Mouse (Mus musculus) CH12.LX (cell line): Measurements from ENCODE around the gene Gria3. TPM values are rescaled to one million over a fixed set of nuclear protein-coding genes. Genes with fewer than 3 reads are reported as not detected.

Experiments
- DNase-seq: peaks from one replicate; pipeline ENCODE4 v3.0.0-alpha.2; 2013; ENCODE audit errors: extremely low read depth
- H3K27ac ChIP-seq: 2 replicates; pipeline ENCODE4 v1.5.1; 2012; ENCODE audit warnings: low read depth, mild to moderate bottlenecking, control low read depth, moderate library complexity; ENCODE audit not compliant: insufficient read depth
- H3K27me3 ChIP-seq: replicated peaks from 2 replicates; pipeline ENCODE3; 2012; ENCODE audit warnings: inconsistent platforms
- H3K36me3 ChIP-seq, 2 experiments: replicated peaks in 1 of 2; 2 replicates each; pipeline versions ENCODE3 to v1.6.1; 2012; ENCODE audit warnings: inconsistent platforms in 1 of 2, low read length in 1 of 2, mild to moderate bottlenecking in 1 of 2, mixed read lengths in 1 of 2, moderate library complexity in 1 of 2; ENCODE audit not compliant: control insufficient read depth in 1 of 2, insufficient read depth in 1 of 2
- H3K4me1 ChIP-seq, 2 experiments: 2 replicates each; pipeline ENCODE4 v1.6.1; 2012; ENCODE audit warnings: inconsistent platforms in 1 of 2, moderate library complexity in 1 of 2; ENCODE audit not compliant: insufficient read depth in 2 of 2, control insufficient read depth in 1 of 2
- H3K4me2 ChIP-seq: 2 replicates; pipeline ENCODE4 v1.6.1; 2012; ENCODE audit warnings: low read depth, mild to moderate bottlenecking, control low read depth; ENCODE audit not compliant: poor library complexity, insufficient read depth, severe bottlenecking
- H3K4me3 ChIP-seq, 3 experiments: fragments of 150-350 bp in 1 of 3; sonication (generic) in 1 of 3; replicated peaks in 1 of 3; 2 replicates each; pipeline versions ENCODE3 to v1.5.1; 2011 to 2012; ENCODE audit warnings: low read depth in 2 of 3, low read length in 2 of 3, mild to moderate bottlenecking in 2 of 3, moderate library complexity in 2 of 3, control low read depth in 1 of 3, improper control_type of control experiment in 1 of 3, inconsistent platforms in 1 of 3, mixed read lengths in 1 of 3; ENCODE audit not compliant: poor library complexity in 1 of 3
- H3K79me2 ChIP-seq: replicated peaks from 2 replicates; pipeline ENCODE4 v1.6.1; 2012; ENCODE audit warnings: mild to moderate bottlenecking, moderate library complexity; ENCODE audit not compliant: control insufficient read depth, poor library complexity, insufficient read depth, severe bottlenecking; ENCODE audit errors: extremely low read depth
- H3K9ac ChIP-seq: 2 replicates; pipeline ENCODE4 v1.6.1; 2012; ENCODE audit warnings: low read depth, mild to moderate bottlenecking, control low read depth, moderate library complexity; ENCODE audit not compliant: insufficient read depth
- H3K9me3 ChIP-seq: replicated peaks from 2 replicates; pipeline ENCODE3; 2012; ENCODE audit warnings: low read length, inconsistent platforms, mixed read lengths
- CHD1 ChIP-seq: IDR thresholded peaks from 2 replicates; pipeline ENCODE4 v1.6.1; 2012; ENCODE audit warnings: low read depth, low read length, improper control_type of control experiment, inconsistent platforms
- CHD2 ChIP-seq: IDR thresholded peaks from 2 replicates; pipeline ENCODE4 v1.6.1; 2011; ENCODE audit warnings: low read length, improper control_type of control experiment
- E2F4 ChIP-seq: IDR thresholded peaks from 2 replicates; pipeline ENCODE4 v1.6.1; 2011; ENCODE audit warnings: low read depth, low read length, improper control_type of control experiment; ENCODE audit not compliant: insufficient replicate concordance
- ELF1 ChIP-seq: IDR thresholded peaks from 2 replicates; pipeline ENCODE4 v1.6.1; 2014; ENCODE audit warnings: low read depth, mild to moderate bottlenecking, inconsistent platforms, low read length, improper control_type of control experiment
- EP300 ChIP-seq: IDR thresholded peaks from 2 replicates; pipeline ENCODE4 v1.6.1; 2011; ENCODE audit warnings: low read length, improper control_type of control experiment
- ETS1 ChIP-seq: conservative IDR thresholded peaks from 2 replicates; pipeline ENCODE4 v1.6.1; 2012; ENCODE audit warnings: low read depth, mild to moderate bottlenecking, inconsistent platforms, low read length, improper control_type of control experiment, moderate library complexity
- MAZ ChIP-seq: IDR thresholded peaks from 2 replicates; pipeline ENCODE4 v1.6.1; 2012; ENCODE audit warnings: low read depth, mild to moderate bottlenecking, inconsistent platforms, low read length, improper control_type of control experiment, moderate library complexity
- MYC ChIP-seq: IDR thresholded peaks from 2 replicates; pipeline ENCODE4 v1.6.1; 2011; ENCODE audit warnings: low read depth, mild to moderate bottlenecking, improper control_type of control experiment, low read length
- NRF1 ChIP-seq: IDR thresholded peaks from 2 replicates; pipeline ENCODE4 v1.6.1; 2014; ENCODE audit warnings: low read depth, mild to moderate bottlenecking, inconsistent platforms, low read length, improper control_type of control experiment, moderate library complexity
- POLR2A ChIP-seq: IDR thresholded peaks from 2 replicates; pipeline ENCODE4 v1.6.1; 2011; ENCODE audit warnings: low read depth, mild to moderate bottlenecking, improper control_type of control experiment, low read length
- POLR2AphosphoS2 ChIP-seq: IDR thresholded peaks from 2 replicates; pipeline ENCODE4 v1.6.1; 2011; ENCODE audit warnings: low read depth, low read length, improper control_type of control experiment
- SIN3A ChIP-seq: IDR thresholded peaks from 2 replicates; pipeline ENCODE4 v1.6.1; 2012; ENCODE audit warnings: low read length, improper control_type of control experiment, inconsistent platforms
- TBP ChIP-seq: conservative IDR thresholded peaks from 2 replicates; pipeline ENCODE4 v1.6.1; 2011; ENCODE audit warnings: low read depth, low read length, improper control_type of control experiment
- TCF12 ChIP-seq: IDR thresholded peaks from 2 replicates; pipeline ENCODE4 v1.6.1; 2014; ENCODE audit warnings: low read depth, mild to moderate bottlenecking, inconsistent platforms, low read length, improper control_type of control experiment
- USF1 ChIP-seq: IDR thresholded peaks from 2 replicates; pipeline ENCODE4 v1.6.1; 2014; ENCODE audit warnings: low read depth, mild to moderate bottlenecking, inconsistent platforms, low read length, improper control_type of control experiment
- USF2 ChIP-seq: conservative IDR thresholded peaks from 2 replicates; pipeline ENCODE4 v1.6.1; 2011; ENCODE audit warnings: low read depth, low read length, improper control_type of control experiment
- ZC3H11A ChIP-seq: IDR thresholded peaks from 2 replicates; pipeline ENCODE4 v1.6.1; 2012; ENCODE audit warnings: low read depth, mild to moderate bottlenecking, inconsistent platforms, low read length, improper control_type of control experiment
- ZKSCAN1 ChIP-seq: IDR thresholded peaks from 2 replicates; pipeline ENCODE4 v1.6.1; 2012; ENCODE audit warnings: low read depth, inconsistent platforms, low read length, improper control_type of control experiment, borderline replicate concordance
- ZMIZ1 ChIP-seq: IDR thresholded peaks from 2 replicates; pipeline ENCODE4 v1.6.1; 2012; ENCODE audit warnings: low read depth, mild to moderate bottlenecking, inconsistent platforms, low read length, improper control_type of control experiment
- ZNF384 ChIP-seq: IDR thresholded peaks from 2 replicates; pipeline ENCODE4 v1.6.1; 2012; ENCODE audit warnings: low read depth, low read length, improper control_type of control experiment, inconsistent platforms
- dilution Hi-C: fragments of 300-500 bp; cut with MboI; formaldehyde crosslinking; loops from 2 replicates; pipeline ENCODE4 v1.14.3; 2020; ENCODE audit warnings: low sequenced_read_pairs; ENCODE audit not compliant: extremely low pct_unique_long_range_greater_than_20kb, extremely low pct_ligation_motif_present
- in situ Hi-C: fragments of 300-500 bp; cut with MboI; formaldehyde crosslinking; loops from 3 replicates; pipeline ENCODE4 v1.14.3; 2019; ENCODE audit warnings: low sequenced_read_pairs, low pct_ligation_motif_present, low pct_unique_long_range_greater_than_20kb, mixed read lengths
- polyA plus RNA-seq: library from polyadenylated mRNA; unstranded; fragments of >175 nt; gene quantifications from 2 replicates; pipeline ENCODE4 v1.2.1, GENCODE M21; 2012; ENCODE audit warnings: low read depth; ENCODE audit not compliant: insufficient read length
- total RNA-seq, 2 experiments: library from RNA; depleted of rRNA; stranded (reverse); fragments of 300-350 nt in 1 of 2; fragments of >200 nt in 1 of 2; gene quantifications; 2 replicates each; pipeline ENCODE4 v1.2.3; 2012 to 2014

Gria3 gene
- total and polyA plus RNA-seq, 3 experiments, result 0.05 to 0.07 TPM; not detected in 1

GRCm38 (mm10) chrX:41505371-41505770 is 104.7 kb downstream of the Gria3 start:
- Histone ChIP-seq H3K36me3 (no peaks in the 10 kb centered on the region), H3K79me2 (no peaks in the 10 kb centered on the region), H3K27ac (no peak overlapping the region), H3K27me3 (no peaks in the 10 kb centered on the region), H3K9me3 (no peaks in the 10 kb centered on the region), H3K4me1 (peaks cover 0 to 7% of the 10 kb centered on the region in 2 experiments; a peak in 1 of 4 replicates), H3K4me3 (no peak overlapping the region), H3K4me2 (no peak overlapping the region), H3K9ac (no peak overlapping the region)
- no peak for DNase-seq
- TF ChIP-seq EP300, result no peak
- TF ChIP-seq ETS1, result no peak
- TF ChIP-seq TBP, result no peak
- in situ Hi-C loops (no loop called here), dilution Hi-C loops (no loop called here)

DNA sequence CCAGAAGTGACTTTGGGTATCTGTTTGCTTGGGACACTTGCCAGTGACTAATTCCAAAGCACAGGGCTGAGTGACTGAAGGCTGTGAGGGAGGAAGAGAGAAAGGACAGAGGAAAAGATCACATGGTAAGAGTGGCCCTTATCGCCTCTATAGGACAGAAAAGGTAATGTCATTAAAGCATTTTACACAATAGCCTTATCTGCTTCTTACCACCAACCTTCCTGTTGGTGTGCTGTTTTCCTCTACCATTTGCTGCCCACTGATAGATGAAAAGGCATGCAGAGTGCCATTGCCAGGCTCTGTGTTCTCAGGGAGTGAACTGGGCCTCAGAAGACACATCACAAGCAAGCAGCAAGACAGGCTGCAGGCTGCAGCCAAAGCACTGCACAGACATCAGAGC is 107.3 kb downstream of the Gria3 start:
- no peaks in the 10 kb centered on the region for H3K9me3 ChIP-seq
- no peaks in the 10 kb centered on the region for H3K79me2 ChIP-seq
- H3K4me3 ChIP-seq, result no peak overlapping the region
- H3K27ac ChIP-seq, result no peak overlapping the region
- peaks cover 0 to 7% of the 10 kb centered on the region in 2 experiments; a peak in 1 of 4 replicates for H3K4me1 ChIP-seq
- H3K9ac ChIP-seq, result no peak overlapping the region
- TF ChIP-seq SIN3A (no peak), USF2 (no peak)
- no peak for DNase-seq
- in situ Hi-C loops, result no loop called here
- H3K36me3 ChIP-seq, result no peaks in the 10 kb centered on the region
- no peaks in the 10 kb centered on the region for H3K27me3 ChIP-seq
- dilution Hi-C loops, result no loop called here
- no peak overlapping the region for H3K4me2 ChIP-seq

DNA sequence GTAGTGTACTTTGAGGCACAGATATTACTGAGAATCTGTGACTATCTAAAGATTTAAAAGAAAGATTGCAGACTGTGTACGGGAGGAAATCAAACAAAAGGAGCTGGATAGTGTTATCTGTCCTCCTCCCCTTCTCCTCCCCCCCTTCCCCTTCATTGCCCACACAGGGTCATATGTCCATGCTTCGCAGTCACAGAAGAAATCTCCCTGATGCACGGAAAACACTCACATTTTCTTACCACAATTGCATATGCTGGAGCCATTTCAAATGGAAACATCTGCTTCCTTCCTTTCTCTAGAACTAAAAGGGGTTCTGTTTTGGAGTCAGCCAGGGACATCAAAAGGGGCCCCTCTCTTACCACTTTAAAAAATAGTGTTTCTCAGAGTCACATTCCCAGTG is 114.3 kb downstream of the Gria3 start:
- DNase-seq, result no peak
- no peak overlapping the region for H3K27ac ChIP-seq
- no peak overlapping the region for H3K4me3 ChIP-seq
- TF ChIP-seq ELF1 (no peak), CHD2 (no peak), ZKSCAN1 (no peak), USF1 (no peak), MAZ (no peak), EP300 (no peak), POLR2AphosphoS2 (no peak), ZMIZ1 (no peak), ZC3H11A (no peak), NRF1 (no peak), POLR2A (no peak), MYC (no peak), CHD1 (no peak), E2F4 (no peak), ETS1 (no peak), TCF12 (no peak), ZNF384 (no peak)
- in situ Hi-C loops, result no loop called here
- no peaks in the 10 kb centered on the region for H3K9me3 ChIP-seq
- no peaks in the 10 kb centered on the region for H3K4me1 ChIP-seq
- H3K4me2 ChIP-seq, result no peak overlapping the region
- dilution Hi-C loops, result no loop called here
- no peak overlapping the region for H3K9ac ChIP-seq
- no peaks in the 10 kb centered on the region for H3K79me2 ChIP-seq
- H3K27me3 ChIP-seq, result no peaks in the 10 kb centered on the region
- no peaks in the 10 kb centered on the region for H3K36me3 ChIP-seq
